Mouse (Mus musculus) hematopoietic stem cell, adult 5-6 weeks (primary cell): ENCODE results near the gene Bcar1. TPM values are rescaled to one million over a fixed set of nuclear protein-coding genes. Genes with fewer than 3 reads are reported as not detected.

ENCODE experiments used
- ATAC-seq, 2 experiments: fragments of 125-278 bp in 1 of 2; replicated peaks in 1 of 2; 2 replicates each; pipeline ENCODE4 v1.8.0; 2016 to 2017; ENCODE audit warnings: inconsistent platforms in 2 of 2, mild to moderate bottlenecking in 2 of 2, moderate number of reproducible peaks in 2 of 2, low read depth in 1 of 2, moderate TSS enrichment in 1 of 2; ENCODE audit not compliant: low FRiP score in 2 of 2, poor library complexity in 2 of 2, severe bottlenecking in 2 of 2, insufficient read depth in 1 of 2, low TSS enrichment in 1 of 2
- total RNA-seq: library from RNA; stranded (forward); fragments of 172-1452, 232-1000 nt; gene quantifications from 2 replicates; pipeline ENCODE4 v1.2.3, GENCODE M21; 2017

Gene Bcar1
- total RNA-seq, 1 experiment from 2014 or later, result not detected

DNA sequence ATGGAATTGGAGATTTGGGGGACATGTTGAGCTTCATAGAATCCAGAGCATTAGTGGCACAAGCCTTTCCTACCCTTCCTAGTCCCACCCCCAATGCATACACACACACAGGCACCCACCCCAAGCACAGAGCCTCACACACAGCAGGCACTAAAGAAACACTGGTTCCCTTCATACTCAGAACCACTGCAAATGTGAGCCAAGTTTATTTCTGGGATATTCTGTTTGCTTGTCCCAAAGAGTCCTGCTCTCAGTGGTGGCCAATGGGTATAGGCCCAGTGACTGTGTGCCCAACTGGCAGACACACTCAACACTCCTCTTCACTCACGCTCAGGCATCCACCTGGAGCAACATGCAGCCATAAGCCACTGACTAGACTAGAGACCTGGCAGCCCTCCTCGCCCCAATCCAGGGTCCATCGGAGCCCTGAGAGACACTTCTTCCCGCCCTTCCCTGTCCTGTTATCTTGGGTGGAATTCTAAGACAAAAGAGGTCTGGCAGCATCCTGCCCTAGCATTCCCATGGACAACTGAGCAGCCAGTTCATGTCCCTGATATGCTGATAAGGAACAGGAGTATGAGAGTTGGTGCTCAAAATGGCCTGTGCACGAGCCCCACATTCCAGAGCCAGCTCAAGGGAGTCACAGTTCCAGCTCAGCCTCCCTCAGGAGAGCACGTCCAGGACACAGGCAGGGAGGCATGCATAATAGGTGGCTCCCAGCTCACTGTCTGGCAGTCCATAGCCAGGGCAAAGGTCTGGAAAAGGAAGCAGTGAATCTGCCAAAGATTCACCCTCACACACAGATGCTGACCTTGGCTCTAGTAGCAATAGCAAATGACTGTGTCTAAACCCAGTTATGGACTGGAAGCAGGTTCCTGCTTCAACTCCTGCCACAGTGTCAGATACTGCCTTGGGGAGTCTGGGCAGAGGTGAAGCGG is 14.1 kb downstream of the Bcar1 start:
- ATAC-seq, result no peak

DNA sequence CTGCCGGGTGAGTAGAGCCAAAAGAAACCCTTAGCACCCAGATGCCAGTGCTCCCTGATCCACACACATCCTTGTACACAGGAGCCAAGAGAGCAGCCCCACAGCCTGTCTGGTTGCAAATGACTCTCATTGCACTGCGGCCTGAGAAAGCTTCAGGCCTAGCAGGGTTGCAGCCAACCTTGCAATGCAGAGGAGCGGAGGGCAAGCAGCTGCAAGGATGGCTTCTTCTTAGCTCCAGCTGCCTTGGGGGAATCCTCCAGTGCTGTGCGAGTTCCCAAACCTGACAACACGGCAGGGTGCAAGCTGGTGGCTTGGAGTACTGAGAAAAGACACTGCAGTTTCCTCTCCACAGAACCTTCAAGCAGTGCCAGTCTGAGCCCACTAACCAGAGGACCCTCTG is 15.1 kb downstream of the Bcar1 start:
- ATAC-seq, result no peak

DNA sequence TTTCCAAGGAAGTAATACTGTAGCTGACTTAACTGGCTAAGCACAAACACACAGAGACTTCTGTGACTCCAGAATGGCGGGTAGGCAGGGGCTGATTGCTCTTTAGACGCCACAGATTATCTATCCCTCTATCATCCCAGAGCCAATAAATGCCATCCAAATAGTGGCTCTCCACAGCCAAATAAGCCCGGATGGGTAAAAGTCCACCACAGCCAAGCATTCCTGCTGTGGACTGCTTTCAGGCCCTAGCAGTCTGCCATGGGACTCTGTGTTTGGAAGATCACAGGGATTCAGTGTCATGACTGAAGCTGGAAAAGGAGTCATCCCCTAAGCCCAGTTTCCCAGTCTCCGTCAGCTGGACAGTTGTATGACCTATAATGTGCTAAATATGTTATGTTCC is 16.1 kb downstream of the Bcar1 start:
- ATAC-seq, result no peak

DNA sequence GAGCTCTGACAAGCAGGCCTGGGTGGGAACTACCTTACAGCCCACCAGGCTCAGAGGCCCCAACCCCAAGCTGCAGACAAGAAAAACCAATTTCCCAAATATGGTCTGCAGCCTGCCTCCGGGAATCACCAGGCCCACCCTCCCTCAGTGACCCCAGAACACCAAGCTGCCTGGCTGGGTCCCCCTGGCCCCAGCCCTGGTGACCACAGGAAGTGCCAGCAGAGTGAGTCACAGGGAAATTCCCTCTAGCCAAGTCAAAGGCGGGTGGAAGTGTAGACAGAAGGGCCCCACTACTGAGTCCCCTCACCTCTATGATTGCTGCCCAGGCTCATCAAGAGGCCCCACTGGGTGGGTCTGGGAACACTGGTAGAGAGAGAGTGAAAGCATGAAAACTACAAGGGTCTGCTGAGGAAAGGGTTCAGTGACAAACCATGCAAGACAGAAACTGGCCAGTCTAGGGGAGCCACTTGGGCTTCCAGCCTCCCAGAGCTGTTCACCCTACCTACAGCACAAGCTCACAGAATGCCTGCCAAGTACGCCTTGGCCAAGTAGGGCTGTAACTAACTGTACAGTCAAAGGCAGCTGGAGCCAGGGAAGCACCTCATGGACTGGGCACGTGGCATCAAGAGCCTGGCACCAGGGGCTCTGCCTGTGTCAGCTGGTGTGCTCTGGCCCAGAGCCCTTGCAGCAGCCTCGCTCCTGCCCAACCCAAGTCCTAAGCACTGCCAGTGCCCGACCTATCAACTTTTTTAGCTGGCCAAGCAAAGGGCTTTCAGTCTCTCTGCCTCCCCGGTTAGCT is 17.3 kb downstream of the Bcar1 start:
- peak; percentile 17 to 36; a peak in 1 of 4 replicates for ATAC-seq

DNA sequence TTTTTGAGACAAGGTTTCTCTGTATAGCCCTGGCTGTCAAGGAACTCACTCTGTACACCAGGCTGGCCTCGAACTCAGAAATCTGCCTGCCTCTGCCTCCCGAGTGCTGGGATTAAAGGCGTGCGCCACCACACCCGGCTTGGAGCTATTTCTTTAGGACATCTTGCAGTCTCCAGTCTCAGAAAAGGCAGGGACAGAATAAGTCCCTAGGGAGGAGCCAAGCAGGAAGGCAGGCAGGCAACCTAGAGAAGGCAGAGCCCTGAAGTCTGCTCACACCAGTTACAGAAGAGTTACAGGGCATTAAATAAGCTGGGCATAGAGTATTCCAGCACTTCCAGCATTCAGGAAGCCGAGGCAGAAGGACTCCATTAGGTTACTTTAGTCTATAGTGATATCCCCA is 18.3 kb downstream of the Bcar1 start:
- ATAC-seq, result no peak

DNA sequence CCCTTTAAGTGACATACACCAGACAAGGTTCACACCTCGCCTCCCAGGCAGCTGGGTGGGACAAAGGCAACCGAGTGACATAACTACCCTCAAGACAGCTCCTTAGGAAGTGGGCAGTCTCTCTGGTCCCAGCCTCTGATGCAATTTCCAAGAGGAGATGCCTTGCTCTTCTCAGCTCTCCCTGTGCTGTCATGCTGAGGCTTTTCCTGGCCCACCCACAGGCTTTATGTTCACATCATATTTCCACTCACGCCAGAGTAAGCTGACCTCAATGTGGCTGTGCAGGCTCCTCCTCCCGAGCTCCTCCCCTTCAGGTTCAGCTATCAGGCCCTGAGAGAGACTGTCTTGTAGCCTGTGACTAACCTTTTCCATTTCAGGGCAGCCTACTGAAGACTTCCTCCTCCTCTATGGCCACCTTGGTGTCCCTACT is 23.5 kb downstream of the Bcar1 start:
- no peak for ATAC-seq

DNA sequence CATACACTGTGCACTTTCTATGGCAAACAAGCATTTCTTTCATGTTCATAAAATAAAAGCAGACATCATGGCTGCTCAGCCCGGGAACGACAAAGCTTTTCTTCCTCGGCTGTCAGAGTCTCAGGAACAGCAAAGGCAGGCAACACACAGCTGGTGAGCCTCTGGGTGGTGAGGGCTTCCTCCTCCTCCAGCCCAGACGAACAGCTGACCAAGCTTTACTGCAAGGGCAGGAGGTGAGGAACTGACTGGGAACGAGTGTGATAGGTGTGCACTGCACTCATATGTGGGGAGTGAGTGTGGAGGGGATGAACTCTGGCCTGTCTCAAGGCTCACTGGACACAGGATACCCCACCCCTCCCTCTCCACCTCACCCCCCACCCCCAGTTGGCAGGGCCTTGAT is 24.7 kb downstream of the Bcar1 start:
- no peak for ATAC-seq

DNA sequence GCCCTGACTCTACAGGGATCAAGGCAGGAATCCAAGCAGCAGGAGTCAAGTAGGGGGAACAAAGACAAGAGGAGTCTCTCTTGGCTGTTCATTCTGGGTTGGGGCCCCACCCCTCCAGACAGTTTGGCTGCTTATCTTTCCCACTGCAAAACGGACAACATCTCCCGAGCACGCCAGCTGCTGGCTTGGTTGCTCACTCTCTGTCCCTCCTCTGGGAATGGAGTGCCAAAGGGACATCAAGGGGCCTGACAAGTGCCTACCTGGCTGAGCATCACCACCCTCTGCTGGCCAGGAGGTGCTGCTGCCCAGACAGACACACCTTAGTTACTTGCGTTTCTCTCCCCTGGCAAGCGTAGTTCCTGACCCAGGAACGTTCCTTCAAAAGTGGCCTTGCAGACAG is 25.7 kb downstream of the Bcar1 start:
- no peak for ATAC-seq

DNA sequence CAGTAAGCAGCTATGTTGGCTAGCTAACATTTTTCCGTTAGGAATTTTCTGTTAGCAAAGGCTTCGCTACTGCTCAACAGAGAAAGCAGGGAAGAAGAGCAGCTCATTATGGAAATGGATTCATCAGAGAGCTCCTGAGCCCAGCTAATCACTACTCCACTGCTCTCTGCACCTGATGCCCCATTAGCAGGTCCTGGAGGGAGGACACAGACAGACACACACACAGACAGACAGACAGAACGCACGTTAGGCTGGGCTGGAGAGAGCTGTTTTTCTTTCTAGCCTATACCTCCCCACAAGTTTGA is 26.2 kb downstream of the Bcar1 start:
- no peak for ATAC-seq

DNA sequence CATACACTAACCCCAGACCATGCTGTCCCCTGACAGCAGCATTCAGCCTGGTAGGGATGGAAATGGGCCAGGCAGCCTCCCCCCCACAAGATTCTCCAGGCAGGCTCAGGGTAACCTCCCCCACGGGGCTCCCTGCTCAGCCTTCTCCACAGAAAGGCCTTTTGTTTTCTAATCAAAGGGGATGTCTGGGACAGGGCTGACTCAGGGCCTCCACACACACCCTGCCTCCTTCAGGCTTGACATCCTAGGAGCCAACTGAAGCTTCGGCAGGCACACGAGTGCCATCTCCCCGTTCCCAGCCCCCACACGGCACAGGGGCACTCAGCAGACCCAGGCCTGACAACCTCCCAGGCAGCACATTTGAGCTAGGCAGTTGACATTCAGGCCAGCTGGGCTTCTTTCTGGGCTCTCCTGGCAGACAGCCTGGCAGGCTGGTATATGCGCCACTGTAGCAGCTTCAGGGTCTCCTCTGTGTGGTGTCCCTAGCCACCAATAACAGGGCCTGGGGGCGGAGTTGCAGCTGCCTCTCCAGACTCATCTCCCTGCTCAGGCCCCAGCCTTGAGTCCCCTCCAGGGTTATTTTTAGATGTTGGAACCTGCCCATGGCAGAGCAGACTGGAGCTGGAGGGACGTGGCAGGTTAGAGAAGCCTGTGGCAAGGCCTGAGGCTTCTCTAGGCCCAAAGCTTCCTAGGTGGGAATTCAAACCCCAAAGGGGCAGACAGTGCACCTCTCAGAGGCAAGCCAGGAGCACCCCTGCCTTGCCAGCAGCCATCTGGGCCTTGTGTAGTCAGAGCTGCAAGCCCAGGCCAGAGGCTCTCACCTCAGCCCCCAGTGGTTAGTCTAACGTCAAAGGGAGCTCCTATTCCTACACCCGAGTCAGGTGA is 26.8 kb downstream of the Bcar1 start:
- no peak for ATAC-seq

DNA sequence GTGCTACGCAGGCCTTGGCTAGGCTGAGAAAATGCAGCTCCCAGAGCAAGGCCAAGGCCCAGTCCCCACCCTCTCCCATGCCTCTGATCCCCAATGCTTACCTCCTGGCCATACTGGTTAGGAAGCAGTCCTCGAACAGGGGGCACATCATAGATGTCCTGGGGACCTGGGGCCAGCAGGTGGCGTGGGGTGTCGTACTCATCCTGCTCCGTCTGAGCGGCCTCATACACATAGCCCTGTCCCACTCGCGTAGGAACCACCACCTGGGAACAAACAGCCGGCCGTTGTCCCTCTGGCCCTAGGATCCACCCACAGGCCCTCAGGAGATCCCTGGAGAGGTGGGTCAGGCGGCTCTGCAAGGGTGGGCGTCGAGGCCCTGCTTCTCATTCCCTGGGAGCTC is 28.1 kb downstream of the Bcar1 start:
- no peak for ATAC-seq

DNA sequence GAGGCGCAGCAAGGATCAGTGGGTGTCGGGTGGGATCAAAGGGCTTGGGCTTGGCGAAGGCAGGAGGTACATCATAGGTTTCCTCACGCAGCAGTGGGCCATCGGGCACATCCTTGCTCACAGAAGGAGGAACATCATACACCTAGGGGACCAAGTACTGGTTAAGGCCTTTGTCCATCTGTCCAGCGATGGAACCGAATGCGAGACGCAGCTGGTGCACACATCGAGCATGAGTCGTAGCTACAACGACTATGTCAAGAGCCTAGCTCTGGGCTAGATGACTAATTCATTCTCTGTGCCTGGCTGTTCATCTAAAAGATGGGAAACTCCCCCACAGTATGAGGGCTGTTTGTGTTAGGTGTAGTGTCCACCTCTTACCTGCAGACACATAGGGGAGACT is 29.3 kb downstream of the Bcar1 start:
- ATAC-seq, result no peak

DNA sequence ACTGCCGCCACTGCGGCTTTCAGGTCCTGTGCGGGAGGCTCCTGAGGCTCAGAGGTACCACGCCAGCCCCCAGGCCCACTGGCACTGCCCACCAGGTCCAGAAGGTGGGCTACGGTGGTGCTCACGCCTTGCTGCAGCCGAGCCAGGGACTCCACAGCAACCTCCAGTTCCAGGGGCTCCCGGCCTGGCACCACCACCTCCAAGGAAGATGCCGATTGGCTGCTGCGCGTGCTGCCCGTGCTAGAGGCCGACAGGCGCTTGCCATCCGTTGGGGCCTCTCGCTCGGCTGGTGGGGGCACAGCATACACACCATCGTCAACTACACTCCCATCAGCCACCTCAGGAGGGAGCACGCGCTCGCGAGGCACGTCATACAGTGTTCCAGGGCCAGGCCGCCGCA is 29.8 kb downstream of the Bcar1 start:
- ATAC-seq, result no peak

DNA sequence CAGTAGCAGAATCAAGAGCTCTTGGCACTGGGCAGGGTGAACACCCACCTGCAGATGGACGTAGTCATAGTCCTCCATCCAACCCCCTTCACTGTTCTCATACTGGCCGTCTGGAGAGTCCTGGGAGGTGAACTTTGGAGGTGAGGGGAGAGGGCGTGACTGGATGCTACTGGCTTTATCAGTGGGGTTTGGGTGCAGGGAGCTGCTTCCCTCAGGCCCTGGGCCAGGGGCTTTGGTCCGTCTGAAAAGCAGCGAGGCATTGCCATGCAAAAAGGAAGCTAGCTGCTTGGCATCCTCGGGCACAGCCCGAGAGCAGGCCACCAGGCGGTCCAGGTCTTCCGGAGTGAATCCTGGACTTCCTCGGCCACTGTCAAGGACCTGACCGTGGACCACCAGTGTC is 30.3 kb downstream of the Bcar1 start:
- ATAC-seq, result no peak

DNA sequence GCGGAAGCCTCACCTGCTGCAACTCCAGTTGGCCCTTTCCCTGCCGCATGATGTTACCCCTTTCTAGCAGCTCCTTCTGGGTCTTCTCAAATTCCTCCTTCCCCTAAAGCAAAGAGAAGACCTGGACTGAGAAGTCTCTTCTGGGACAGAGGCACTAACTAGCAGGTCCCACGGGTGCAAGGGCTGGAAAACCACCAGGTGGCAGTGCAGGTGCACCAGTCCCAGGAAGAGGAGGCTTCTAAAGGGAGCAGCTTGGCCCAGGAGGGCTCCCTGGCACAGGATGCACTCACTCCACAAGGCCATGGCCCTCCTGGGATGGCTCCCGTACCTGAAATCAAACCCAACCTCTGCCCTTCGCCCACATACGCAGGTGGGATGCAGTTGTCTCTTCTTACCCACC is 31.0 kb downstream of the Bcar1 start:
- ATAC-seq, result peak; percentile 59 to 63

DNA sequence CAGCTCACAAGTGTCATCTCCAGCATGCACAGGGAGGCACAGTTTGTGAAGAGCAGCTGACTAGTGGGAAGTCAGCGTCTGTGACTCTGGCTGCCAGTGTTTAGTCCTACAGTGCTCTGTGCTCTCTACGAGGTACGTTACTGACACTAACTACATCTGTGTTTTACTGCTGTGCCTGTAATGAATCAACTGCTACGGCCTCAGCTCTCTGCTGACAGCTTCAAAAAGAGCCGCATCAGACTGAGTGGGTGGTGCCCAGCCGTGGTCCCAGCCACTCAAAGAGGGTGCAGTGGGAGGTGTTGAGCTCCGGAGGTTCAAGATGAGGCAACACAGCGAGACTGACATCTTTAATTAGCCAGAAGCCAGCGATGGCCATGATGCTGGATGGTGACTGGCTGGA is 31.5 kb downstream of the Bcar1 start:
- no peak for ATAC-seq

DNA sequence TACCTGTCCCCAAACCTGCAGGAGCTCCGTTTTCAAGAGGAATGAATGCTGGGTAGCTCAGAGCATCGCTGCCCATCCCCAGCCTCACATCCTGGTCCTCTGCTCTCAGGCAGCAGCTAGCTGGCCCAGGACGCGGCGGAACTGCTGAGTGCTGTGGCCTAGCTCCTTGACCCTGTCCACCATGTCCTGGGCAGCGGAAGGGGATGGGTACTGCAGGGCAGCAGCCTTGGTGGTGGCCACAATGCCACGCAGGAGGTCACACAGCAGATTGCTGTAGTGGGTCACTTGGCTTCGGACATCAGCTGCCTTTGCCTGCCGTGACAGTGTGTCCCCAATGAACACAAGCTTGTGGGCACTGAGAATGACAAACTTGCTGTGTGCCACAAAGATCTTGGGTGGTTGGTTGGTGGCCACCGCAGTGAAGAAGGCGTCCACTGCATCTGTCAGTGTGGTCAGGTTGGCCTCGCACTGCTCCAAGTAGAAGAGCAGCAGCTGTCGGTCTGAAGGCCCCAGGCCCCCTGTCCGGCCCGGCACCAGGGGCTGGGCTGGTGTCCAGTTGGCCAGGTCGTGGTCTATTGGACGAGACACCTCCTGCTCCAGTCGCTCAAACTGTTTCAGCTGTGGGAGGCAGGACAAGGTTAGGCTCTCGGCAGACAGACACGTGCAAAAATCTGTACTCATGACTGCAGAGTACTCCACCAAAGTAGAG is 32.7 kb downstream of the Bcar1 start:
- no peak for ATAC-seq
